Mouse (Mus musculus) liver, embryonic 14.5 days (tissue): ENCODE data around the gene Bsn. TPM values are rescaled to one million over a fixed set of nuclear protein-coding genes. Genes with fewer than 3 reads are reported as not detected.

Experiments used
- ATAC-seq: fragments of 200-750 bp; cut with Nextera tagmentation; 2 replicates; pipeline ENCODE4 v1.8.0; 2017; ENCODE audit warnings: moderate number of reproducible peaks, mild to moderate bottlenecking, moderate library complexity; ENCODE audit not compliant: insufficient read depth
- DNase-seq, 3 experiments: peaks; one replicate each; pipeline ENCODE4 v3.0.0-alpha.2; 2012 to 2013; ENCODE audit warnings: low read depth in 3 of 3, low spot score in 3 of 3
- H3K27ac ChIP-seq: fragments of 300-500 bp; sonication (generic); 2 replicates; pipeline ENCODE4 v1.5.1; 2014; ENCODE audit warnings: moderate library complexity, mild to moderate bottlenecking, control low read depth, inconsistent platforms
- H3K27me3 ChIP-seq: fragments of 300-500 bp; sonication (generic); 2 replicates; pipeline ENCODE4 v1.6.1; 2014; ENCODE audit warnings: mild to moderate bottlenecking, low read length, moderate library complexity; ENCODE audit not compliant: control insufficient read depth, insufficient read depth
- H3K36me3 ChIP-seq: fragments of 300-500 bp; sonication (generic); replicated peaks from 2 replicates; pipeline ENCODE4 v1.6.1; 2014; ENCODE audit warnings: low read depth; ENCODE audit not compliant: control insufficient read depth, insufficient read depth
- H3K4me1 ChIP-seq, 2 experiments: fragments of 200-500 bp in 1 of 2; fragments of 300-500 bp in 1 of 2; sonication (generic) in 1 of 2; replicated peaks; 2 replicates each; pipeline ENCODE4 v1.6.1; 2012 to 2014; ENCODE audit warnings: antibody characterized with exemption in 1 of 2, inconsistent platforms in 1 of 2, low read length in 1 of 2; ENCODE audit not compliant: control insufficient read depth in 2 of 2, insufficient read depth in 2 of 2
- H3K4me2 ChIP-seq: fragments of 300-500 bp; sonication (generic); 2 replicates; pipeline ENCODE4 v1.6.1; 2014; ENCODE audit warnings: low read depth, mild to moderate bottlenecking, control low read depth, moderate library complexity
- H3K4me3 ChIP-seq, 2 experiments: fragments of 200-500 bp in 1 of 2; fragments of 300-500 bp in 1 of 2; sonication (generic) in 1 of 2; 2 replicates each; pipeline ENCODE4 v1.5.1; 2012 to 2014; ENCODE audit warnings: low read depth in 2 of 2, low read length in 2 of 2, mild to moderate bottlenecking in 2 of 2, control low read depth in 1 of 2, inconsistent platforms in 1 of 2, moderate library complexity in 1 of 2; ENCODE audit not compliant: insufficient read depth in 1 of 2
- H3K9ac ChIP-seq: fragments of 300-500 bp; sonication (generic); replicated peaks from 2 replicates; pipeline ENCODE4 v1.6.1; 2014; ENCODE audit warnings: mild to moderate bottlenecking, control low read depth, moderate library complexity
- H3K9me3 ChIP-seq: fragments of 300-500 bp; sonication (generic); 2 replicates; pipeline ENCODE4 v1.6.1; 2016; ENCODE audit warnings: low read length, mixed read lengths; ENCODE audit not compliant: control insufficient read depth
- CTCF ChIP-seq: IDR thresholded peaks from 2 replicates; pipeline ENCODE4 v1.5.1; 2016; ENCODE audit warnings: antibody characterized with exemption, low read depth, control low read depth
- EP300 ChIP-seq: IDR thresholded peaks from 2 replicates; pipeline ENCODE4 v1.6.1; 2016; ENCODE audit warnings: antibody characterized with exemption, low read depth
- WGBS: fragments of 180-500 bp; shearing (Covaris S2); extraction: QIAGEN DNeasy Blood & Tissue Kit; methylation state at CpG from one replicate; pipeline ENCODE4 v1.1.7; 2014; ENCODE audit not compliant: insufficient replicate concordance; 5-methylcytosine and 5-hydroxymethylcytosine counted together
- polyA plus RNA-seq, 2 experiments: library from polyadenylated mRNA; depleted of rRNA in 1 of 2; stranded (reverse) in 1 of 2; unstranded in 1 of 2; fragments of >200 nt; fragmentation: Nextera tagmentation in 1 of 2; extraction: Ambion mirVana in 1 of 2; gene quantifications; 2 replicates each; pipeline versions ENCODE4 v1.2.1 to v1.2.3; 2012 to 2014

The Bsn gene
- polyA plus RNA-seq, 2 experiments: 0.86 to 1.1 TPM

DNA sequence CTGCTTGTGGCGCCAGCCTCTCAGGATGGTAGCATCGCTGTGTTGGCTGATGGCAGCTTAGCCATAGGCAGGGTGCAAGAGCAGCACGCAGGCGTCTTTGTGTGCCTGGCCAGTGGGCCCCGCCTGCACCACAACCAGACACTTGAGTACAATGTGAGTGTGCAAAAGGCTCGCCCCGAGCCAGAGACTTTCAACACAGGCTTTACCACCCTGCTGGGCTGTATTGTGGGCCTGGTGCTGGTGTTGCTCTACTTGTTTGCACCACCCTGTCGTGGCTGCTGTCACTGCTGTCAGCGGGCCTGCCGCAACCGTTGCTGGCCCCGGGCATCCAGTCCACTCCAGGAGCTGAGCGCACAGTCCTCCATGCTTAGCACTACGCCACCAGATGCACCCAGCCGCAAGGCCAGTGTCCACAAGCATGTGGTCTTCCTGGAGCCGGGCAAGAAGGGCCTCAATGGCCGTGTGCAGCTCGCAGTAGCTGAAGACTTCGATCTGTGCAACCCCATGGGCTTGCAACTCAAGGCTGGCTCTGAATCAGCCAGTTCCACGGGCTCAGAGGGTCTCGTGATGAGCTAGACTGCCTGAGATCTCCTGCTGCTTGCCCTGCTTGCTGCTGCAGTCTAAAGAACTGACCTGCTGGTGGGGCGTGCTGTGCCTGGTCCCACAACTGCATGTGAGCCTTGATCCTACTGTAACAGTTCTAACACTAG, 135.7 kb downstream of the Bsn start:
- WGBS: 93% methylated on average over 22 of the region's 22 CpGs
- DNase-seq (no peak), ATAC-seq (no peak)
- peaks cover 5 to 15% of the 10 kb centered on the region in 2 experiments for H3K4me1 ChIP-seq
- no peak overlapping the region for H3K9ac ChIP-seq
- H3K27me3 ChIP-seq: no peaks in the 10 kb centered on the region
- no peak overlapping the region for H3K27ac ChIP-seq
- H3K36me3 ChIP-seq: peaks cover 87% of the 10 kb centered on the region
- H3K9me3 ChIP-seq: no peaks in the 10 kb centered on the region
- H3K4me2 ChIP-seq: no peak overlapping the region
- TF ChIP-seq EP300: no peak
- no peak for TF ChIP-seq CTCF
- no peak overlapping the region for H3K4me3 ChIP-seq

DNA sequence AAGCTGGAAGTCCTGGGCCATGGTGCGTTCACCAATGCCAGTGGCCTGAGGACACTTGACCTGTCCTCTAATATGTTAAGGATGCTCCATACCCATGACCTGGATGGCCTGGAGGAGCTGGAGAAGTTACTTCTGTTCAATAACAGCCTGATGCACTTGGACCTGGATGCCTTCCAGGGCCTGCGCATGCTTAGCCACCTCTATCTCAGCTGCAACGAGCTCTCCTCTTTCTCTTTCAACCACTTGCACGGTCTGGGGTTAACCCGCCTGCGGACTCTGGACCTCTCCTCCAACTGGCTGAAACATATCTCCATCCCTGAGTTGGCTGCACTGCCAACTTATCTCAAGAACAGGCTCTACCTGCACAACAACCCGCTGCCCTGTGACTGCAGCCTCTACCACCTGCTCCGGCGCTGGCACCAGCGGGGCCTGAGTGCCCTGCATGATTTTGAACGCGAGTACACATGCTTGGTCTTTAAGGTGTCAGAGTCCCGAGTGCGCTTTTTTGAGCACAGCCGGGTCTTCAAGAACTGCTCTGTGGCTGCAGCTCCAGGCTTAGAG, 136.4 kb downstream of the Bsn start:
- H3K9me3 ChIP-seq: no peaks in the 10 kb centered on the region
- H3K9ac ChIP-seq: no peak overlapping the region
- no peaks in the 10 kb centered on the region for H3K27me3 ChIP-seq
- 92% methylated on average over 15 of the region's 15 CpGs for WGBS
- H3K27ac ChIP-seq: no peak overlapping the region
- peaks cover 5 to 15% of the 10 kb centered on the region in 2 experiments for H3K4me1 ChIP-seq
- DNase-seq (no peak), ATAC-seq (no peak)
- peaks cover 80% of the 10 kb centered on the region for H3K36me3 ChIP-seq
- no peak for TF ChIP-seq CTCF
- no peak for TF ChIP-seq EP300
- H3K4me3 ChIP-seq: no peak overlapping the region
- no peak overlapping the region for H3K4me2 ChIP-seq

DNA sequence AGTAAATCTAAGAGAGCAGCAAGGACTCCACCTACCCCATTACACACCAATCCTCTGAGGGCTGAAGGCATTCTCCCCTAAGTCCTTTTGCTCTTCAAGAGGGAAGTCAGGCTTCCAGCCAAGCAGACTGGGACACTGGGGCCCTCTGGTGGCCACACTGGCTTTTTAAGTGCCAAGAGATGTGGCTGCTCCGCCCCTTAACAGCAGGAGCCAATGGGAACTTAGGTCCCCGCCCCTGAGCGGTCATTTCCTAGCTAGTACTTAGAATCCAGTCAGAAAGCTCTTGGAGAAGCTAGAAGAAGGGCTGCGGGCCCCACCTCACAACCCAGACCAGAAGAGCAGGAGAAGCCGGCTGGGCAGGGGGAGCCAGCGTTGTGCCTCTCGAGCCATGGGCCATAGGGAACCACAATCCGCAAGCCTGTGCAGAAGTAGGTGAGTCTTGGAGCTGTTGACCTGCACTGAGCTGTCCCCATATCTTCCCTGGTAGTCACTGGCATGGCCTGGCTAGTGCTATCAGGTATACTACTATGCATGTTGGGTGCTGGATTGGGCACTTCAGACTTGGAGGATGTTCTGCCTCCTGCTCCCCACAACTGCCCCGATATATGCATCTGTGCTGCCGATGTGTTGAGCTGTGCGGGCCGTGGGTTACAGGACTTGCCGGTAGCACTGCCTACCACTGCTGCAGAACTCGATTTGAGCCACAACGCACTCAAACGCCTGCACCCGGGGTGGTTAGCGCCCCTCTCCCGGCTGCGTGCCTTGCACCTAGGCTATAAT, 137.1 kb downstream of the Bsn start, which contains the start of gene Amigo3:
Amigo3 (plus strand) TSS at position 275 of the 780 bp plus-strand sequence.
- whole genome bisulfite sequencing: 53% methylated on average over 20 of the region's 20 CpGs
- Histone ChIP-seq H3K27me3 (no peaks in the 10 kb centered on the region), H3K27ac (no peak within 1 kb of the TSS), H3K9me3 (no peaks in the 10 kb centered on the region), H3K36me3 (peaks cover 73% of the 10 kb centered on the region), H3K4me1 (peaks cover 10 to 20% of the 10 kb centered on the region in 2 experiments), H3K4me2 (peak within 1 kb of the TSS; percentile 35), H3K9ac (no peak within 1 kb of the TSS), H3K4me3 (no peak within 1 kb of the TSS)
- TF ChIP-seq CTCF: peak; percentile 97
- TF ChIP-seq EP300: no peak
- DNase-seq (peak; percentile 88 to 93 (median 90)), ATAC-seq (peak; percentile 28)

DNA sequence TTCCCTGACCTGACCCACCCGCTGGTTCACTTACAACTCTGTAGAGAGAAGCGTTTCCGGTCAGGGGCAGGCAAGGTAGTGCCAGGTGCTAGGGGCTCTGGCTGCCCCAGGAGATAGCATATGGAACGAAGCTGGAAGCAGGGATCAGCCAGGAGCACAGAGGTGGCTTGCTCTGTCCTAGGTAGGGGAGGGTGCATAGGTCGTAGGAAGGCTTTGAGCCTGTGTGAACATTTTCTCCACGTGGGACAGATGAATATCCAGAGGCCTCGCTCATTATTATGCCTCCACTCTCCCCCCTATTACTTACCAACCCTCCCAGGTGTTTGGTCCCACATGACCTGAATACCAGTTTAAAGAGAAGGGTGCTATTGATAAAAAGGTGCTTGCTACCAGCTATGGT, 137.8 kb downstream of the Bsn start:
- ATAC-seq (no peak), DNase-seq (no peak)
- no peak overlapping the region for H3K27ac ChIP-seq
- H3K9ac ChIP-seq: no peak overlapping the region
- 75% methylated on average over 7 of the region's 7 CpGs for whole genome bisulfite sequencing
- H3K9me3 ChIP-seq: no peaks in the 10 kb centered on the region
- no peak overlapping the region for H3K4me2 ChIP-seq
- H3K36me3 ChIP-seq: peaks cover 67% of the 10 kb centered on the region
- no peak overlapping the region for H3K4me3 ChIP-seq
- TF ChIP-seq CTCF (no peak), EP300 (no peak)
- H3K4me1 ChIP-seq: peaks cover 17 to 27% of the 10 kb centered on the region in 2 experiments
- H3K27me3 ChIP-seq: no peaks in the 10 kb centered on the region

DNA sequence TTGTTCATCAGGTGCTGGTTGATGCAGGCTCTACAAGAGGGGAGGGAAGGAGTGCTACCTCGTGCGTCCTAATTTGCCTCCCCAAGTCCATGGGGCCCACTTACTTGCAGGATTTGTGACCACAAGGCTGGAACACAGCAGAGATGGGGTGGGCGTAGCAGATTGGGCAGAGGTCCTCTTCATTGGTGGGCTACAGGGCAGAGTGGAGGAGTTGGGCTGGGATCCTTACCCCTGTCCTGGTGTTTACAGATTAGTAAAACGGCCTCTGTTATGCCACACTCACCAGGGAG, 138.3 kb downstream of the Bsn start:
- H3K4me1 ChIP-seq: peaks cover 22 to 31% of the 10 kb centered on the region in 2 experiments
- no peaks in the 10 kb centered on the region for H3K27me3 ChIP-seq
- H3K9me3 ChIP-seq: no peaks in the 10 kb centered on the region
- peaks cover 65% of the 10 kb centered on the region for H3K36me3 ChIP-seq
- no peak overlapping the region for H3K4me3 ChIP-seq
- WGBS: 72% methylated on average over 4 of the region's 4 CpGs
- H3K27ac ChIP-seq: no peak overlapping the region
- H3K4me2 ChIP-seq: no peak overlapping the region
- TF ChIP-seq CTCF (no peak), EP300 (no peak)
- ATAC-seq: no peak
- DNase-seq: no peak
- H3K9ac ChIP-seq: no peak overlapping the region
